ENCODE assay signal across 9 mouse cellular contexts in the genomic region with DNA sequence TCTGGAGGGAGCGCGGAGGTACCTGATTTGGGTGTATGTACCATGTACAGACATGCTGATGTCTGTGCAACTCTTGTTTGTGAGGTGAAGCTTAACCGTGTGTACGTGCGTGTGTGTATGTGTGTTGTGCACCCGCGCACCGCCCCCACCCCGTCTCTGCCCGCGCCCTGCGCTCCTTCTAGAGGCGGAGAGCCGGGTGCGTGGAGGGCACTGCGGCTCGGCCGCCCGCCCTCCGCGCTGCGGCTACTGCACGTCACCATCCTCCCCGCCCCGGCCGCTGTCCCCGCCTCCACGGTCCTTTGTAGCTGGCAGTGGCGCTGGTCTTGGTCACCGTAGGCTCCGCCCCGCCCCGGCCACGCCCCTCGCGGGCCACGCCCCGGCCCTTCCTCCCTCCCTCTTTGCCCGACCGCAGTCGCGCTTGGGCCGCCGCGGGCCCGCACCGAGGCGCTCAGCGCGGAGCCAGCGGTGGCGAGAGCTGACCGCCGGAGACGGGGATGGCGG. TPM values are rescaled to one million over a fixed set of nuclear protein-coding genes. Genes with fewer than 3 reads are reported as not detected.
DNase-seq lines count a peak whose midpoint lies in the region; ATAC-seq lines count a peak whose summit lies in the region.
"Had no signal": no experiment of that assay in that cellular context is flagged by ENCODE, and none has a peak within 500 bp of the region (broad histone marks: within the 10 kb centered on the region; RNA-seq: fewer than 3 reads in every experiment).

Gene Crmp1 (plus strand): TSS at position 290 of the 501 bp plus-strand sequence.

- H3K4me3 ChIP-seq in heart, embryonic 12.5 days: peak within 1 kb of the TSS; percentile 44
- peak within 1 kb of the TSS; percentile 80 for H3K4me3 ChIP-seq in embryonic facial prominence, embryonic 10.5 days
- H3K4me3 ChIP-seq in hindbrain, embryonic 16.5 days (ENCODE audit: low read length): peak within 1 kb of the TSS; percentile 71
- peak within 1 kb of the TSS; percentile 45 for H3K4me3 ChIP-seq in limb, embryonic 13.5 days

- peaks cover 78% of the 10 kb centered on the region for H3K27me3 ChIP-seq in heart, embryonic 12.5 days (replicated peaks)
- H3K27me3 ChIP-seq in embryonic facial prominence, embryonic 10.5 days (replicated peaks; ENCODE audit: low read depth, poor library complexity, severe bottlenecking): peaks cover 73% of the 10 kb centered on the region
- H3K27me3 ChIP-seq in hindbrain, embryonic 16.5 days (replicated peaks; ENCODE audit: control insufficient read depth, insufficient read depth, low read length): no peaks in the 10 kb centered on the region
- peaks cover 82% of the 10 kb centered on the region for H3K27me3 ChIP-seq in limb, embryonic 13.5 days

- H3K27ac ChIP-seq in heart, embryonic 12.5 days (ENCODE audit: poor library complexity, severe bottlenecking): no peak within 1 kb of the TSS
- no peak within 1 kb of the TSS; the same call in 1 of the 2 replicates for H3K27ac ChIP-seq in embryonic facial prominence, embryonic 10.5 days (replicated peaks)
- H3K27ac ChIP-seq in hindbrain, embryonic 16.5 days (ENCODE audit: low read depth, low read length): peak within 1 kb of the TSS; percentile 81
- no peak within 1 kb of the TSS for H3K27ac ChIP-seq in limb, embryonic 13.5 days

- no peak for DNase-seq in heart, adult 18-20 months
- peak; percentile 25 for DNase-seq in adrenal gland, adult 8-10 months
- DNase-seq in embryonic facial prominence, embryonic 10.5 days (ENCODE audit: low spot score): peak; percentile 93
- DNase-seq in retina, embryonic 14.5 days (ENCODE audit: low spot score): peak; percentile 89

- peak; percentile 61 for ATAC-seq in heart, embryonic 12.5 days (ENCODE audit: insufficient number of reproducible peaks, low FRiP score)
- ATAC-seq in hindbrain, embryonic 16.5 days: peak; percentile 90
- 0 out of 2 replicates have a peak, but pooled peaks have one; percentile 38 for ATAC-seq in limb, embryonic 13.5 days (ENCODE audit: low FRiP score, low read depth)
- ATAC-seq in erythroblast, adult 5-6 weeks (replicated peaks; ENCODE audit: low FRiP score, poor library complexity, severe bottlenecking): no peak

- peaks cover 20% of the 10 kb centered on the region for H3K4me1 ChIP-seq in heart, embryonic 12.5 days (replicated peaks)
- peaks cover 45% of the 10 kb centered on the region for H3K4me1 ChIP-seq in embryonic facial prominence, embryonic 10.5 days
- H3K4me1 ChIP-seq in hindbrain, embryonic 16.5 days (ENCODE audit: control insufficient read depth, insufficient read depth, low read depth, low read length): peaks cover 14% of the 10 kb centered on the region
- peaks cover 35% of the 10 kb centered on the region for H3K4me1 ChIP-seq in limb, embryonic 13.5 days

- under 1% methylated on average over 54 of the region's 56 CpGs for WGBS in heart, embryonic 12.5 days
- 2% methylated on average over 56 of the region's 56 CpGs for WGBS in embryonic facial prominence, embryonic 10.5 days
- under 1% methylated on average over 45 of the region's 56 CpGs for WGBS in hindbrain, embryonic 16.5 days
- WGBS in limb, embryonic 13.5 days: 3% methylated on average over 32 of the region's 56 CpGs

- H3K4me2 ChIP-seq in heart, embryonic 12.5 days: peak within 1 kb of the TSS; percentile 66
- peak within 1 kb of the TSS; percentile 91 for H3K4me2 ChIP-seq in hindbrain, embryonic 16.5 days (ENCODE audit: low read length)
- peak within 1 kb of the TSS; percentile 75 for H3K4me2 ChIP-seq in limb, embryonic 13.5 days (replicated peaks)

- H3K9ac ChIP-seq in heart, embryonic 12.5 days: no peak within 1 kb of the TSS
- H3K9ac ChIP-seq in hindbrain, embryonic 16.5 days (ENCODE audit: low read depth, low read length): peak within 1 kb of the TSS; percentile 78
- H3K9ac ChIP-seq in limb, embryonic 13.5 days: 0 out of 2 replicates have a peak within 1 kb of the TSS, but pooled peaks have one; percentile 19

- no peaks in the 10 kb centered on the region for H3K9me3 ChIP-seq in heart, embryonic 12.5 days (replicated peaks)
- no peaks in the 10 kb centered on the region for H3K9me3 ChIP-seq in embryonic facial prominence, embryonic 10.5 days
- no peaks in the 10 kb centered on the region for H3K9me3 ChIP-seq in hindbrain, embryonic 16.5 days (ENCODE audit: control insufficient read depth, low read length)
- no peaks in the 10 kb centered on the region for H3K9me3 ChIP-seq in limb, embryonic 13.5 days

- H3K36me3 ChIP-seq in heart, embryonic 12.5 days: no peaks in the 10 kb centered on the region
- no peaks in the 10 kb centered on the region for H3K36me3 ChIP-seq in embryonic facial prominence, embryonic 10.5 days (replicated peaks)
- no peaks in the 10 kb centered on the region for H3K36me3 ChIP-seq in hindbrain, embryonic 16.5 days (ENCODE audit: control insufficient read depth, insufficient read depth, low read length)
- H3K36me3 ChIP-seq in limb, embryonic 13.5 days: no peaks in the 10 kb centered on the region

RNA-seq across cellular contexts. Expression of gene Crmp1, which starts in this region (rescaled TPM):
- polyA plus RNA-seq in heart, embryonic 12.5 days (2016; fragmentation: Nextera tagmentation; extraction: Ambion mirVana): 9.7 and 11.8 TPM in 2 replicates
- under 1 TPM; 0.54 to 0.99 TPM for total RNA-seq in heart, adult 18-20 months (2021)
- total RNA-seq in adrenal gland, adult 8-10 months (2022): 10 to 100 TPM; 10.4 to 17.7 (median 13.3) TPM
- 80.2 and 88.4 TPM in 2 replicates for polyA plus RNA-seq in embryonic facial prominence, embryonic 10.5 days (2016; fragmentation: Nextera tagmentation; extraction: Ambion mirVana)
- polyA plus RNA-seq in hindbrain, embryonic 16.5 days (2015; fragmentation: Nextera tagmentation; extraction: Ambion mirVana): 851 and 939 TPM in 2 replicates
- polyA plus RNA-seq in limb, embryonic 13.5 days (2015; fragmentation: Nextera tagmentation; extraction: Ambion mirVana): 14.5 and 15.7 TPM in 2 replicates
- total RNA-seq in erythroblast, adult 5-6 weeks (2015; ENCODE audit: low replicate concordance): not detected in 2 replicates
- total RNA-seq in erythroblast, adult 5-6 weeks (2017; ENCODE audit: low replicate concordance): not detected in 2 replicates
- total RNA-seq: liver, adult 2 months had no signal
- polyA plus RNA-seq: liver, adult 2 months had no signal

Comparison
In these comparisons a context has a peak if more than half of its experiments do, and no peak if none do; other contexts are left out.
1. RNA of gene Crmp1 (total RNA-seq): 10.4 to 17.7 TPM in adrenal gland, adult 8-10 months; 0.54 to 0.99 TPM in heart, adult 18-20 months and not detected in erythroblast, adult 5-6 weeks; every median in the first group is over 4 times any median in the second.
2. DNase-seq: peak in adrenal gland, adult 8-10 months (single experiment), embryonic facial prominence, embryonic 10.5 days (single experiment) and retina, embryonic 14.5 days (single experiment); none in heart, adult 18-20 months (0 of 2).
3. Peak in every context shown above with its lines, with median percentiles within 50 percentile points of each other: H3K4me2 ChIP-seq and H3K4me3 ChIP-seq.